Mouse (Mus musculus) lung, postnatal 14 days (tissue): ENCODE data around the gene Tmem11.
"Not testable (repeated sequence)": the region's sequence is repeated elsewhere in the genome, so short reads cannot be mapped to it uniquely, and the experiment has no call there.

Experiments
- DNase-seq: peaks from one replicate; pipeline ENCODE4 v3.0.0; 2021

The Tmem11 gene

DNA sequence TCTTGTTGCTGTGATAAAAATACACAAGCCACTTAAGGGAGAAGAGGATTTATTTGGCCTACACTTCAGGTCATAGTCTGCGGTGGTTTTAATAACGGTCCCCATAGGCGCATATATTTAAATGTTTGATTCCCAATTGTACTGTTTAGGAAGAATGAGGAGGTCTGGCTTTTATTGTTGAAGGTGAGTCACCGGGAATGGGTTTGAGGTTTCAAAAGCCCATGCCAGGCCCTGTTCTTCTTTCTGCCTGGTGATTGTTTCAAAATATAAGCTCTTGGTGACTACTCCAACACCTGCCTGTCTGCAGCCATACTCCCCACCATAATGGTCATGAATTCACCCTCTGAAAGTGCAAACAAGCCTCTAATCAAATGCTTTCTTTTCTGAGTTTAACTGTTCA is 1.5 kb upstream of the Tmem11 start:
- no peak for DNase-seq

DNA sequence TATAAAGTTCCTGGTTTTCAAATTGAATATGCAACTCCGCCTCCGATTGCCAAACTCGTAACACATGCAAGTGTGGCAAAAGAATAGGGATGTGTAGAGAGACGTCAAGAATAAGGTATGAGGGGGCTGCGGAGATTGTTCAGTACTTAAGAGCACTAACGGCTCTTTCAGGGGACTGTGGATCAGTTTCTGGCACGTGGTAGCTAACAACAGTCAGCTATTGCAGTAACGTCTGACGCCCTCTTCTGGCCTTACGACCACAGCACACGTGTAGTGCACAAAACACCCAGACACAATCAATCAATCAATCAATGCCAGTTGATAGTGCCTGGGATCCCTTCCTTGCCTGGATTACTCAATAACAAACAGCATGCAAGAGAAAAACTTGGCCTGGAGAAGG is 351 bp upstream of the Tmem11 start:
- peak; percentile 53 for DNase-seq

DNA sequence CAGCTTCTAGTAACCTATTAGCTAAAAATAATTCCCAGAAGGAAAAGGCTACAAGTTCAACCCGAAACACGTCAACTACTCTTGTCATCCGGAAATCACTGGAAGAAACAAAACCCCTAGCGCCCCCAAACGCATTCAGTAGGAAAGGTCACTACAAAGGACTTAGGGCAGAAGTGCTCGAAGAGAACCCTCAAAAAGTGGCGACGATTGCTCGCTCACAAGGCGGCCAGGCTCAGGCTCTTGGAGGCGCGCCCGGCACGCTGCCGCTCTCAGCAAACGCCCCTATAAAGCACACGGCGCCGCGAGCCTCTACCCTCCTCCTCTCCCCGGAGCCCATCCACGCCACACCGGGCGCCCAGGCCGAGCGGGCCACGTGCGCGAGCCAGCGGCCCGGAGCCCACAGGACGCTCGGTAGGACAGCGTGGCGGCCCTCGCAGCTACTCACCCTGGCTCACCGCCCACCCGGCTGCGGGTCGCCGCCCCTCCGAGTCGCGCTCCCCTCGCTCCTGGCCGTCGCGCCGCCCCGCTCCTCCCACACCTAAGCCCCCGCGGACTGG is 938 bp downstream of the Tmem11 start:
- peak; percentile 60 for DNase-seq

DNA sequence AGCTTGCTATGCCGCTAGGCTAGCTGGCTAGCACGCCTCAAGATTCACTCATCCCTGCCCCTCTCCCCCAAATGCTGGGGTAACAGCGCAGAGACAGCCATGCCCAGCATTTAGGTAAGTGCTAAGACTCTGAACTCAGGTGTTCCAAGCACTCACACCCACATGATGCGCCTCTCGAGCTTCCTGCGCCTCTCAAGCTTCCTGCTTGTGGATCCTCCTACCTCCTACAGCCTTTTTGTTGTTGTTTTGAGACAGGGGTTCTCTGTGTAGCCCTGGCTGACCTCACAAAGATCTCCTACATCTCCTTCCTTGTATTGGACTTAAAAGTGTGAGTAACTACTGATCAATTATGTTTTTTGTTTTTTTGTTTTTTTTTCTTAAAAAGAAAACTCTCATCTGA is 6.0 kb downstream of the Tmem11 start:
- DNase-seq = no peak

DNA sequence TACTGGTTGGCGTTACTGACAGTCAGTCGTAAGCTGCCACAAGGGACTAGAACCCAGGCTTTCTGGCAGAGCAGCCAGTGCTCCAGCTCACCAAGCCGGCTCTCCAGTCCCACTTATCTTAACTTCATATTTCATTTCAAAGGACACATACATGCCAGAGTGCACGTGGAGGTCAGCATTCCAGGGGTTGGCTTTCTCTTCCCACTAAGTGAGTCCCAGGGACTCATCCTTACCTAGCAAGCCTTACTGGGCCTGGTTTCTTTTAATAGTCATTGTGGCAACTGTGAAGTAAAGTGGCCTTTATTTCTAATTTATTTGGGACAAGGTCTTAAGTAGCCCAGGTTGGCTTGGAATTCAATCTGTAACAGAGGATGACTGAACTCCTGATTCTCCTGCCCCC is 7.7 kb downstream of the Tmem11 start:
- DNase-seq = no peak

DNA sequence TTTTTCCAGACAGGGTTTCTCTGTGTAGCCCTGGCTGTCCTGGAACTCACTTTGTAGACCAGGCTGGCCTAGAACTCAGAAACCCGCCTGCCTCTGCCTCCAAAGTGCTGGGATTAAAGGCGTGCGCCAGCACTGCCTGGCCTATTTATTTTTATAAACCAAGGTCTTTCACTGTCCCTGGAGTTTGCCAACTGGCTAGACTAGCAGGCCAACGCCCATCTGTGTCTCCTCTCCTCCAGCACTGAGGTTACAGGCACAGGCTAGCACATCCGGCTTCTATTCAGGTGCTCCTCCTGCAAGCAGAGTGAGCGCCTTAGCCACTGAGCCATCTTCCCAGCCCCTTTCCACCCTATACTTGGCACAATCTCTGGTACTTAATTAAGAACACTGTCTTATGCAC is 9.6 kb downstream of the Tmem11 start:
- DNase-seq = not testable (repeated sequence)

DNA sequence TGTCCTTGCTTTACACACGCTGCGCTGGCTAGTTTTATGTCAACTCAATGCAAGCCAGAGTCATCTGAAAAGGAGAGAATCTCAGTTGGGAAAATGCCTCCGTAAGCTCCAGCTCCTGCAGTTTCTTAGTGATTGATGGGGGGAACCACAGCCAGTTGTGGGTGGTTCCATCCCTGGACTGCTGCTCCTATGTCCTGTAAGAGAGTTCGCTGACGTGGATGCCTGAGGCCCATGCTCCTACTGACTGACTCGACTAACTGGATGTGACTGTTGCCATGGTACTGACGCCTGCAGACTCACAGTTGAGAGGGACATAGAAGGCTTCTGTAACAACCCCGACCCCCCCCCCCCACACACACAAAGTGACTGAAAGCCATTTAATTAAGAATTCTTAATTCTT is 11.2 kb downstream of the Tmem11 start:
- no peak for DNase-seq

DNA sequence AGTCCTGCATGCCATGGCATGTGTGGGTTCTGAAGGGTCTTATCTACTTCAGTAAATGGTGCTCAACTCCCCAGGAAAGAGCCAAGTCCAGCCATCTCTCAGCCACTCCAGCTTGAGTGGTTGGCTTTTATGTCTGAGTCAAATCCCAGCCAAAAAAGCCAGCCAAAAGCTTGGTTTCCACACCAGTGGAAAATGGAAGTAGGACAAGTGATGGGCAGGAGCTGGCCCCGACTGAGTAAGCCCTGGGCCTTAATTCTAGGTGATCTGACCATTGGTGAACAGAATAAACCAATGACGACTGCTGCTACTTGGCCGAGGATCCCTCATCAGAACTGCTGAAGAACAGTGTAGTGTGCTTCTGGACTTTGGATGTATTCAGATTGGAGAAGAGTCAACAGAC is 11.6 kb downstream of the Tmem11 start:
- DNase-seq = peak; percentile 26

DNA sequence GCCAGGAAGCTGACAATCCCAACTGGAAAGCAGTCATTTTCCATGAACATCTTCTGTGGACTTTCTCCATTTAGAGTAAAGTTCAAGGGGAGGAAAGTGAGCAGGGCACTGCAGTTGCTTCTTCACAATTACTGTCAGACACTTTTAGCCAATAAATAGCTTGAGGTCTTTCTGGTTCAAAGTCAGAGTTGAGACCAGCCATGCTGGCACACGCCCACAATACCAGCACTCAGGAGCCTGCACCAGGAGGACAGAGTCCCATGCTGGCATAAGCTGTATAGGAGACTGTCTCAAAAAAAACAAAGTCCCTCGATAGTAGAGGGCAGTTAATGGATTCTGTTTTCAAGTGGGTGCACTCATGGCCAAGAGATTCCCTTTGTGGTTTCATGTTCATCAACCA is 13.1 kb downstream of the Tmem11 start:
- no peak for DNase-seq

DNA sequence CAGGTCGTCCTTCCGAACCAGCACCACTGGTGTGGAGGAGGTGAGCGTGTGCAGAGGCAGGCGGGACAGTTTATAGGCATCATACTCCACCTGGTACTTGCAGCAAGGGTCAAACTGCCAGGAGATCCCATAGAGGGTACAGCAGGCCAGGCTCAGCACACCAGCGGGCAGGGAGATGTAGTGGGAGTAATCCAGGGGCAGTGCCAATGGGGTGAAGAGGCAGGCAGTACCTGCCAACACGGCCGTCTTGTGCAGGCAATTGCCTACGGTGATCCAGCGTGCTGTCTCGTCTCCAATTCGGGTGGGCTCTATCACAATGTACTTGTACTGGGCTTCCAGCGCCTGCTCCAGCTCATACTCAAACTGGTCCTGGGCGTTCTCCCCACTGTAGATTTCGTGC is 14.2 kb downstream of the Tmem11 start:
- no peak for DNase-seq

DNA sequence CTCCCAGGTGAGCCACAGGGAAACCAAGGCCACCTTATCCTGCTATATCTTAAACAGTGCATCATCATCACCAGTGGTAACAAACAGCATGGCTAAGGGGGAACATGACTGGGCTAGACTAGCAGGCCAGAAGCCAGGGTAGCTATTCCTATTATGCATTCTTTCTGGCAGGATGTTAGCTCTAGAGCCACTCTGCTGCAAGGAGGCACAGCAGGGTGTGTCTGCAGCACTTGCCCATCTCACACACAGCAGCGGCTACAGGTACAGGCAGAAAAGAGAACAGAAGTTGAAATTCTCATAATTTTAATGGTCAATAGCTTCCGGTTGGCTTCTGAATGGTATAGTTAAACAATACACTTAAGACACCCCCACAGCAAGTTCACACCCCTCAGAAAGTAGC is 14.9 kb downstream of the Tmem11 start:
- no peak for DNase-seq

DNA sequence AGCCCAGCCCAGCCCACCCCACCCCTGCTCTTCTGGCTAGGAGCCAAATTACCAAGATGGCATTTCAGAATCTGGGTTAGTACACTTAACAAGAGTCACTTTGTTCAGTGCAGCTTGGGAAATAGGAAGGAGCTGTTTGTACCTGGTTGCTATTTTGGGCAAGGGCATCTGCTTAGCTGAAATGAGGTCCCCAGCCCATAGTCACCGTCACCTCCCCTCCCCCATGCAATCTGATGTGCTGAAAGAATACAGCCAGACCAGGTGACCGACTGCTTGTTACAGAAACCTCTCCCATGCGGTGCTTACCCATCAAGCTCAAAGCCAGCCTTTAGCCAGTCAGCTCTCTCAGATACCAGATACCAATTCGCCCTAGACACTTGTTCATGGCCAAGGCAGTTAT is 15.9 kb downstream of the Tmem11 start:
- DNase-seq = no peak

DNA sequence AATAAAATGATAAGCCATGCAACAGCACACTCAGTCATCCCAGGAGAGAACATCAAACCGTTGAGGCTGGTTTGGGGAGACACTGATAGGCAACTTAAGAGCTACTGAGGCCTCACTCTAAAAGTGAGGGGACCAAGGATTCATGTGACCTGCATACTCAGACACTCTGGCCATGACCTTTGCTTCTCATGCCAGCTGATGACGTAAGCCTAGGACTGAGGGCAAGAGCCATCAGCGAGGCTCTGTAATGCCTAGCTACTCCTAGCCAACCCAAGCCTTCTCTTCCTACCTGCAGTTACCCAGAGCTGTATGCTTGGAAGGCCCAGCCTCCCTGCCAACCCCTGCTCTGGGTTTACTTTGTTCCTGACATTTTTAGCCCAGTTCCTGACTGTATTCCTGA is 17.1 kb downstream of the Tmem11 start:
- DNase-seq = no peak

DNA sequence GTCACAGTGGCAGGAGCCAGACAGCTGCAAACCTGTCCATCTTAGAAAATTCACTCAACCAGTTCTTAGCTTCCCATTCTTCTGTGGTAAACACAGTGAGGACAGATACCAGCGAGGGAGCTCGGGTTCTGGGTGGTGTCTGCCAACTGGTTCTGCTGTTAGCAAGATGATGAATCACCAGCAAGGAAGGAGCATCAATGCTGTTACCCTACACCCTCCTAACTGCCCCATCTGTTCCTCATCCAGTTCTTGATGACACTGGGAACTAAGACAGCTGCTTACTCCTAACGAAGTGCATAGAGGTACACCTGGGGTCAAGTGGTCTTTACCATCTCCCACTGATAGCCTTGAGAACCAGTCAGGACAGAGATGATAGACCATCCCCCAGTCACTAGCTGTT is 22.5 kb downstream of the Tmem11 start:
- no peak for DNase-seq

DNA sequence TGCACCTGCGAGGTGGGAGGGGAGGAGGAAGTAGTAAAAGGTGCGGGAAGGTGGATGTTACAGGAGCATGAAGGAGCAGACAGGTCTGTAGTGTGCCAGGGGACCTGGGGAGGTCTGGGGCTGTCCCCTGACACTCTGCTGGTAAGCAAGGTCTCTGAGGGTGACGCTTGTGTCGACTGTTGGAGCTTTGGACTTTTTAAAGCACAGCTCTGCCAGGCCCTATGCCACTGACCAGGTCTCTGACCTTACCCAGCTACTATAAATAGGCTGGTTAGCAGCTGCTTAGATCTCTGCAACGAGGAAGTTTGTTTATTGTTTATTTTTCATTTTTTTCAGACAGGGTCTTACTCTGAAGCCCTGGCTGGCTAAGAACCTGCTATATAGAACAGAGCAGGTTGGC is 33.7 kb downstream of the Tmem11 start:
- DNase-seq = no peak

DNA sequence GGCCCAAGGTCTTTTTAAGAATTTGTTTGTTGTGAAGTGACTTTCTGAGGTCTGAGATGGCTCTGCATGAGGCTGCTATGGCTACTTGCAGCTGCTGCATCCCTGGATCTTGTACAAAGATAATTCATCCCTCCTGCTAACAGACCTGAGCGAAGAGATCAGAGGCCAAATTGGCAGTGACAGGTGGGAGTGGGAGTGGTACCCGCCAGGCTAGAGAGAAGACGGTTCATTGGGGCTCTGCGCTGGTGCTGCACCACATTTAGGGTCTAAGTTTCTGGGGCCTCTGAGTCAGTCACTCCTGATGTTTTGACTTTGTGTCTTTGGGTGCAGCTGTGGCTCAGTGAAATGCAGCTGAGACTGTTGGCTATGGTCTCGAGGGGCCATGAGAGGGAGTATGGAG is 35.7 kb downstream of the Tmem11 start:
- no peak for DNase-seq

DNA sequence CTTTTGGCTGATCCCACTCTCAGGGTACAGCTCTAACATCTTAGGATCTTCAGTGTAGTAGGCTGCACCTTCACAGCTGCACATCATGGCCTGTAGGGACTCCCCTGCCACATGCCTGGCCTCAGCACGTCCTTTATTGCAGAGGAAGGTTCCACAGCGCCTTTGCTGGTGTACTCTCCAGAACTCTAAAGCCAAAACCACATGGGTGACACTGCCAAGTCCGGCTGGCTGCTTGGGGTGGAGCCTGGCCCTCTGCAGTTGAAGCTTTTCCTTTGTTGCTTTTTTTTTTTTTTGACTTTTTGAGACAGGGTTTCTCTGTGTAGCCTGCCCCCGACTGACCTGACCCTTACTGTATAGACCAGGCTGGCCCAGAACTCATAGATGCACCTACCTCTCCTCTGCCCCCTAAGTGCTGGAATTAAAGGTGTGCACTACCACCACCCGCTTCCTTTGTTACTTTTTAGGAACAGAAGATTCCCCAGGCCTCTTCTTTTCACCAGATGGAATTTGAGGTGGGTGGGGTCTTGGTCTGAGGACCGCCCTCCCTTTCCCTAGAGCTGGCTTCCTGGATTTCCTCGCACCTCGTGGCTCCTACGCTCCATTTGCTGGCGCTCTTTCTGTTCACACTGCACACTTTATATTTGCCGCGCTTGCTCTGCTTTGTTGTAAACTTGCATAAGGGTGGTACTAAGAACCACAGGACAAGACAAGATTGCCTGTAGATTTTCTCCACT is 37.4 kb downstream of the Tmem11 start:
- no peak for DNase-seq

DNA sequence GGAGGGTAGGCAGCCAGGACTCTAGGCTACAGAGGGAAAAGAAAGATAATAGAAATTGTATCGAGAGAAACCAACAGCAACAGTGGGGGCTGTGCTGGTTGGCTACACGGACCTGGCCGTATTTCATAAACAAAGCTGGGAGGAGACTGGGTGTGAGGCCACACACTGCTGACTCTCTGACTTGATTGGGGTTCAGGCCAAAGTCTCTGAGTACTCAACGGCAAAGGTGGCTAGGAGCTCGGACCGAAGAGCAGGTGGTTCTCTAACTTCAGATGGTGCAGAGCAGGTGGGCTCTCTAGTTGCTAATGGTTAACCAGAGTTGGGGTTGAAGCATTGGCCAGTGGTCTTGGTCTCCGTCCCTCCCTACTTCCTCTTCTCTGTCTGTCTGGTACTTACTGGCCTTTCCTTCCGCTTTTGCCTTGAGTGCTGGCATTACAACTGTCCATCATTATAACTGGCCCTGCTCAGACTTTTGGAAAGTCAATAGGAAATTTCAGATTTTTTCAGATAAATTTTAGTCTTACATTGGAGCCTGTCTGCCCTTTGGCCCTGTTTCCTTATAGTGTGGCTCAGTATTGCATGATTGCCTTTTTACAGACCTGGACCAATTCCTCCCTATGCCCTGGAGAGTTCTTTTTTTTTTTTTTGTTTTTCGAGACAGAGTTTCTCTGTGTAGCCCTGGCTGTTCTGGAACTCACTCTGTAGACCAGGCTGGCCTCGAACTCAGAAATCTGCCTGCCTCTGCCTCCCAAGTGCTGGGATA is 41.2 kb downstream of the Tmem11 start:
- no peak for DNase-seq

DNA sequence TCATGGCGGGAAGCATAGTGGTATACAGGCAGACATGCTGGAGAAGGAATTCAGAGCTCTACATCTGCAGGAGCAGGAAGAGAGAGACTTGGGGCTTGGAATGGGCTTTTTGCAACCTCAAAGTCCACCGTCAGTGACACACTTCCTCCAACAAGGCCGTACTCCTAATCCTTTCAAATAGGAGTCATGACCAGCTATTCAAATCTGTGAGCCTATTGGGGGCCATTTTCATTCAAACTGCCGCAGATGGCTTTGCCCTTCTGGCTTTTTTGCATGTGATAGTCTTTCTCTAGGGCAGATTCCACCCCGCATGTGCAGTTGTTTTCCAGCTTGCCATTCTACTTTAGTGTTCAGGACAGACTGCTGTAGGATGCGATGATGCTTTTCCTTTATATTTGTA is 42.2 kb downstream of the Tmem11 start:
- DNase-seq = no peak

DNA sequence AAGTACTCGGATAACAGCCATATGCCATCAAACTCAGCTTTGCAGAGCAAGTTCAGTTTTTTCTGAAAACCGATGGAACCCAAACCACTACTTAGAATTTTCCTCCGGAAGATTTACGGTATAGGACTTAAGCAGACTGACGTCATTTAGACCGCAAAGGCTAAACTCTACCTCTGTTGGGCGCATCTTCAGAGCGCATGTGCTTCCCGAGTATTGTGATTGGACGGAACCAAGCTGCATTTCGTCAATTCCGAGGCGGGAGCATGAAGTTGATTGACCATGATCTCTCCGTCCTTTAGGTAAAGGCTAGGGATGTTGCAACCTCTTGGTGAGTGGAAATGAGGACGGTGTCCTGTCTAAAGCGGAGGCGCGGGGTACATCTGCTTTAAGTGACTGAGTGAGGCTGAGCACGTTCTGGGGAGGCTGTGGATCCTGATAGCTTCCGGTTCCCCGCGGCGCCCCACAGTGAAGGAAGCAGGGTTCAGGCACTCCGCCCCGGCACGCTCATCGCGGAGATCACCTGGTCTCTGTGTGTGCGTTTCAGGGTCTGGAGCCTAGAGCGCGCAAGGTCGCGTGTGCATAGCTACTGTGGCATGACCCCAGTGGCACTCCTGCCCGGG is 48.5 kb downstream of the Tmem11 start, which contains the start of gene Dhrs7b:
Gene Dhrs7b, plus strand, starts transcription at position 199 of the 620 bp plus-strand sequence.
- peak; percentile 83 for DNase-seq

DNA sequence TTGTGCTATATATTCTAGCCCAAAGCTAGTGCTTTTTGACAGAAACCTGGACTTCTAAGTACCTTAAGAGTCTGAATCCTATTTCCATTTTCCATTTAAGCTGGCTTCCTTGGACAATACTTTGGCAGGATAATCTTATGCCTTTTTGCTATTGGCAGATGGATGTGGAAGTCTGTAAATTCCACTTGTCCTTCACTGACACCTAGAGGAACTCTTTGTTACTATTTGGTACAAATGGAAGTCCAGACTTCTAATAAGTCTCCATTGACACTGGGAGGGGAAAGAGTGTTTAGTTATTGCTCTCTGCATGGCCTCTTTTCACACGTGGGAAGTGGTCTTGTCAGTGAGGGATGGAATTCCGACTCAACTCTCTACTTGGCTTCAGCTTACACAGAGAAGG is 50.2 kb downstream of the Tmem11 start:
- DNase-seq = no peak

DNA sequence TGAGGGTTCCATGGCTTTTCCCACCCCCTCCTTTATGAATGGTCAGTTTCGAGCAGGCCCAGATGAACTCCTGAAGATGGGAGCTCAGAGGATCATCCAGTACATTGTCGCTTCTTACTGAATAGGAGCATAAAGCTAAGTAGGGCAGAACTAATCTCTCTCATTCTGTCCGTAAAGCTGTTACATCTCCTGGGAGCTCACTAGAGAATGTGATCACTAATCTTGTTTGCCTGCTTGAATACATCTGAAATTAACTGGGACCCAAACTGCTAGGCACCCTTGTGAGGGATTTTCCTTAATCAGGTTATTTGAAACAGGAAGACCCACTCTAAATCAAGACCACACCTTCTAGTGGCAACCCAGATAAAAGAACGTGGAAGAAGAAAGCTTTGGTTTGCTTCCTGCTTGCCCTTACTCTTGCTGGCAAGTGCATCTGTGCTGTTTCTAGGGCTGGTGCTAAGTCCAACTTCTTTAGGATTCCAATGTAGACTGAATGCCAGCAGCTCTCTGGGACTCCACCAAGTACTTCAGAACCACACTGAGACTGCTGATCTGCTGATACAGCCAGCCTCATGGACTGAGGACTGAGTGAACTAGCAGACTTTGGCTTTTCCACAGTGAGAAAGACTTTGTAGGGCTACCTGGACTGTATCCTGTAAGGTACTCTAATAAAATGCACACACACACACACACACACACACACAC is 51.7 kb downstream of the Tmem11 start:
- DNase-seq = no peak

DNA sequence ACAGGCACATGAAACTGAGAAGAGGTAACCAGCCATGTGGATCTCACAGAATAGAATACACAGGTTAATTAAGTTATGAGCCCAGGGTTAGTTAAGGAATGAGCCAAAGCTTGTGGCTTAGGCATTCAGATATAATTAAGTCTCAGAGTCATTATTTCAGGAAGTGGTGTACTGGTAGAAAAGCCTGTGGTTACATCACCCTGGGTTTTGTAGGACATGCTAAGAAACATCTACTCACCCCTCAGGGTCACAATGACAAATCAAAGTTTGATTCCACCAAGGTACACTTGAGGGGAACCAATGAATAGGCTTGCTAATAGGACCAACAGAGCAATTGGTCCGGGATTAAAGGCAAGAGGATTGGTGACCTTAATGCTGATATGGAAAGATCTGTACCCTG is 52.4 kb downstream of the Tmem11 start:
- DNase-seq = no peak
